Mouse (Mus musculus) ES-Bruce4 (cell line): ENCODE measurements around the gene Atp6ap1l. TPM values are rescaled to one million over a fixed set of nuclear protein-coding genes. Genes with fewer than 3 reads are reported as not detected.

ENCODE experiments used
- H3K27ac ChIP-seq: 2 replicates; pipeline ENCODE4 v1.5.1; 2012; ENCODE audit warnings: low read length, inconsistent platforms; ENCODE audit not compliant: insufficient read depth
- H3K27me3 ChIP-seq: 2 replicates; pipeline ENCODE4 v1.6.1; 2012; ENCODE audit warnings: mild to moderate bottlenecking, low read length, inconsistent platforms; ENCODE audit not compliant: control insufficient read depth, poor library complexity, insufficient read depth, severe bottlenecking
- H3K36me3 ChIP-seq: 2 replicates; pipeline ENCODE4 v1.6.1; 2012; ENCODE audit warnings: inconsistent platforms, mild to moderate bottlenecking, low read length, moderate library complexity; ENCODE audit not compliant: control insufficient read depth, poor library complexity, insufficient read depth, severe bottlenecking
- H3K4me1 ChIP-seq: one replicate; pipeline ENCODE4 v1.8.1; 2011; ENCODE audit warnings: low read length; ENCODE audit not compliant: control insufficient read depth, insufficient read depth
- H3K4me3 ChIP-seq: 2 replicates; pipeline ENCODE4 v1.5.1; 2011; ENCODE audit warnings: low read depth, mild to moderate bottlenecking, low read length
- H3K9ac ChIP-seq: 2 replicates; pipeline ENCODE4 v1.6.1; 2012; ENCODE audit warnings: low read depth, mild to moderate bottlenecking, inconsistent platforms; ENCODE audit not compliant: poor library complexity, severe bottlenecking
- H3K9me3 ChIP-seq: replicated peaks from 2 replicates; pipeline ENCODE4 v1.6.1; 2012; ENCODE audit warnings: mild to moderate bottlenecking, low read length, inconsistent platforms; ENCODE audit not compliant: control insufficient read depth, poor library complexity, insufficient read depth, severe bottlenecking
- CTCF ChIP-seq: IDR thresholded peaks from one replicate; pipeline ENCODE4 v1.8.1; 2011; ENCODE audit warnings: low read depth, low read length
- EP300 ChIP-seq: IDR thresholded peaks from 2 replicates; pipeline ENCODE4 v1.6.1; 2011; ENCODE audit warnings: low read depth, low read length; ENCODE audit not compliant: insufficient read depth
- POLR2A ChIP-seq: IDR thresholded peaks from one replicate; pipeline ENCODE4 v1.8.1; 2011; ENCODE audit warnings: low read length; ENCODE audit not compliant: insufficient read depth
- polyA plus RNA-seq: library from polyadenylated mRNA; stranded (reverse); fragments of >200 nt; gene quantifications from 2 replicates; pipeline ENCODE4 v1.2.4, GENCODE M21; 2011; ENCODE audit warnings: low read depth; ENCODE audit not compliant: missing spikeins, insufficient read depth, insufficient read length

Atp6ap1l gene
- polyA plus RNA-seq, 1 experiment, result not detected

GRCm38 (mm10) chr13:90871579-90871978 lies 33.6 kb downstream of the Atp6ap1l start:
- Histone ChIP-seq H3K27me3 (no peaks in the 10 kb centered on the region), H3K9ac (no peak overlapping the region), H3K27ac (peak overlapping the region; percentile 91), H3K4me1 (peaks cover 4% of the 10 kb centered on the region), H3K9me3 (no peaks in the 10 kb centered on the region), H3K4me3 (no peak overlapping the region), H3K36me3 (no peaks in the 10 kb centered on the region)
- TF ChIP-seq POLR2A (no peak), EP300 (peak; percentile 89), CTCF (no peak)

- no peaks in the 10 kb centered on the region for H3K9me3 ChIP-seq
- H3K27me3 ChIP-seq, result no peaks in the 10 kb centered on the region
- no peak overlapping the region for H3K4me3 ChIP-seq
- no peak overlapping the region for H3K9ac ChIP-seq
- TF ChIP-seq EP300, result peak; percentile 97
- TF ChIP-seq POLR2A, result no peak
- TF ChIP-seq CTCF, result no peak
- H3K27ac ChIP-seq, result no peak overlapping the region; the same call in 1 of the 2 replicates
- H3K4me1 ChIP-seq, result peaks cover 4% of the 10 kb centered on the region
- no peaks in the 10 kb centered on the region for H3K36me3 ChIP-seq
Measured at GRCm38 (mm10) chr13:90869157-90869556, 36.0 kb downstream of the Atp6ap1l start.

GRCm38 (mm10) chr13:90862138-90862537 lies 43.0 kb downstream of the Atp6ap1l start:
- Histone ChIP-seq H3K36me3 (no peaks in the 10 kb centered on the region), H3K27ac (no peak overlapping the region), H3K27me3 (no peaks in the 10 kb centered on the region), H3K9ac (no peak overlapping the region), H3K4me1 (no peaks in the 10 kb centered on the region), H3K9me3 (no peaks in the 10 kb centered on the region), H3K4me3 (no peak overlapping the region)
- TF ChIP-seq CTCF, result no peak
- TF ChIP-seq EP300, result no peak
- TF ChIP-seq POLR2A, result no peak

- Histone ChIP-seq H3K9me3 (no peaks in the 10 kb centered on the region), H3K27ac (no peak overlapping the region), H3K36me3 (no peaks in the 10 kb centered on the region), H3K4me1 (no peaks in the 10 kb centered on the region), H3K9ac (no peak overlapping the region), H3K4me3 (no peak overlapping the region), H3K27me3 (no peaks in the 10 kb centered on the region)
- no peak for TF ChIP-seq CTCF
- no peak for TF ChIP-seq EP300
- no peak for TF ChIP-seq POLR2A
Measured at GRCm38 (mm10) chr13:90860888-90861431, 44.2 kb downstream of the Atp6ap1l start.

- Histone ChIP-seq H3K4me3 (no peak overlapping the region), H3K9ac (no peak overlapping the region), H3K9me3 (peaks cover 8% of the 10 kb centered on the region; the same call in 1 of the 2 replicates), H3K27ac (no peak overlapping the region), H3K36me3 (no peaks in the 10 kb centered on the region), H3K4me1 (no peaks in the 10 kb centered on the region), H3K27me3 (no peaks in the 10 kb centered on the region)
- TF ChIP-seq POLR2A, result no peak
- no peak for TF ChIP-seq EP300
- TF ChIP-seq CTCF, result no peak
Measured at GRCm38 (mm10) chr13:90852727-90853630, 52.2 kb downstream of the Atp6ap1l start.

- Histone ChIP-seq H3K9me3 (peaks cover 8% of the 10 kb centered on the region; the same call in 1 of the 2 replicates), H3K27me3 (no peaks in the 10 kb centered on the region), H3K9ac (no peak overlapping the region), H3K4me3 (no peak overlapping the region), H3K36me3 (no peaks in the 10 kb centered on the region), H3K27ac (no peak overlapping the region), H3K4me1 (no peaks in the 10 kb centered on the region)
- TF ChIP-seq EP300, result no peak
- no peak for TF ChIP-seq CTCF
- no peak for TF ChIP-seq POLR2A
Measured at GRCm38 (mm10) chr13:90851795-90852194, 53.4 kb downstream of the Atp6ap1l start.
